Mouse (Mus musculus): ENCODE measurements around the gene Fam102a. TPM values are rescaled to one million over a fixed set of nuclear protein-coding genes. Genes with fewer than 3 reads are reported as not detected.

The Fam102a gene
- polyA plus RNA-seq, 1 experiment from 2014 or later: 21.0 TPM

GRCm38 (mm10) chr2:32535501-32535991 is 414 bp downstream of the Fam102a start:
- Histone ChIP-seq H3K27me3 (no peaks in the 10 kb centered on the region), H3K4me3 (replicated peaks) (peak overlapping the region; percentile 62), H3K4me1 (peaks cover 61% of the 10 kb centered on the region), H3K27ac (replicated peaks) (peak overlapping the region; percentile 95), H3K9me3 (replicated peaks) (no peaks in the 10 kb centered on the region), H3K36me3 (no peaks in the 10 kb centered on the region), H3K9ac (peak overlapping the region; percentile 62), H3K4me2 (replicated peaks) (peak overlapping the region; percentile 74)
- ATAC-seq (ENCODE audit: insufficient number of reproducible peaks, low FRiP score, low TSS enrichment, low read depth): peak; percentile 68
- WGBS: under 1% methylated on average over 56 of the region's 56 CpGs

- Histone ChIP-seq H3K9ac (peak overlapping the region; percentile 62), H3K4me1 (peaks cover 66% of the 10 kb centered on the region), H3K27me3 (no peaks in the 10 kb centered on the region), H3K9me3 (replicated peaks) (no peaks in the 10 kb centered on the region), H3K27ac (replicated peaks) (peak overlapping the region; percentile 95), H3K36me3 (no peaks in the 10 kb centered on the region), H3K4me3 (replicated peaks) (peak overlapping the region; percentile 62), H3K4me2 (replicated peaks) (peak overlapping the region; percentile 74)
- WGBS: under 1% methylated on average over 14 of the region's 14 CpGs
- ATAC-seq (ENCODE audit: insufficient number of reproducible peaks, low FRiP score, low TSS enrichment, low read depth): no peak
These were observed 1.0 kb downstream of the Fam102a start for GRCm38 (mm10) chr2:32536086-32536633.

GRCm38 (mm10) chr2:32536634-32537359 is 1.7 kb downstream of the Fam102a start:
- H3K36me3 ChIP-seq: no peaks in the 10 kb centered on the region
- H3K4me2 ChIP-seq (replicated peaks): peak overlapping the region; percentile 74
- H3K27me3 ChIP-seq: no peaks in the 10 kb centered on the region
- ATAC-seq (ENCODE audit: insufficient number of reproducible peaks, low FRiP score, low TSS enrichment, low read depth): no peak
- peak overlapping the region; percentile 95 for H3K27ac ChIP-seq (replicated peaks)
- peak overlapping the region; percentile 62 for H3K9ac ChIP-seq
- peaks cover 72% of the 10 kb centered on the region for H3K4me1 ChIP-seq
- WGBS: 8% methylated on average over 11 of the region's 11 CpGs
- peak overlapping the region; percentile 62 for H3K4me3 ChIP-seq (replicated peaks)
- H3K9me3 ChIP-seq (replicated peaks): no peaks in the 10 kb centered on the region

GRCm38 (mm10) chr2:32537360-32537905 is 2.3 kb downstream of the Fam102a start:
- H3K4me3 ChIP-seq (replicated peaks): peak overlapping the region; percentile 62
- 7% methylated on average over 9 of the region's 9 CpGs for WGBS
- no peaks in the 10 kb centered on the region for H3K9me3 ChIP-seq (replicated peaks)
- H3K27ac ChIP-seq (replicated peaks): peak overlapping the region; percentile 95
- no peaks in the 10 kb centered on the region for H3K36me3 ChIP-seq
- peak overlapping the region; percentile 74 for H3K4me2 ChIP-seq (replicated peaks)
- peaks cover 77% of the 10 kb centered on the region for H3K4me1 ChIP-seq
- H3K9ac ChIP-seq: peak overlapping the region; percentile 62
- ATAC-seq (ENCODE audit: insufficient number of reproducible peaks, low FRiP score, low TSS enrichment, low read depth): no peak
- no peaks in the 10 kb centered on the region for H3K27me3 ChIP-seq

- no peak for ATAC-seq (ENCODE audit: insufficient number of reproducible peaks, low FRiP score, low TSS enrichment, low read depth)
- Histone ChIP-seq H3K9me3 (replicated peaks) (no peaks in the 10 kb centered on the region), H3K4me2 (replicated peaks) (peak overlapping the region; percentile 74), H3K36me3 (no peaks in the 10 kb centered on the region), H3K9ac (peak overlapping the region; percentile 62; the same call in 1 of the 2 replicates), H3K4me3 (replicated peaks) (peak overlapping the region; percentile 62), H3K4me1 (peaks cover 82% of the 10 kb centered on the region), H3K27me3 (no peaks in the 10 kb centered on the region), H3K27ac (replicated peaks) (peak overlapping the region; percentile 95)
- 49% methylated on average over 5 of the region's 5 CpGs for WGBS
These were observed 2.8 kb downstream of the Fam102a start for GRCm38 (mm10) chr2:32537941-32538340.

GRCm38 (mm10) chr2:32538461-32538860 is 3.3 kb downstream of the Fam102a start:
- H3K27ac ChIP-seq (replicated peaks): peak overlapping the region; percentile 95
- 50% methylated on average over 4 of the region's 4 CpGs for WGBS
- H3K9me3 ChIP-seq (replicated peaks): no peaks in the 10 kb centered on the region
- peak overlapping the region; percentile 62; the same call in 1 of the 2 replicates for H3K4me3 ChIP-seq (replicated peaks)
- ATAC-seq (ENCODE audit: insufficient number of reproducible peaks, low FRiP score, low TSS enrichment, low read depth): no peak
- H3K36me3 ChIP-seq: no peaks in the 10 kb centered on the region
- H3K4me2 ChIP-seq (replicated peaks): peak overlapping the region; percentile 74
- peaks cover 84% of the 10 kb centered on the region for H3K4me1 ChIP-seq
- H3K9ac ChIP-seq: no peak overlapping the region
- no peaks in the 10 kb centered on the region for H3K27me3 ChIP-seq

- Histone ChIP-seq H3K9ac (no peak overlapping the region), H3K27me3 (no peaks in the 10 kb centered on the region), H3K4me1 (peaks cover 74% of the 10 kb centered on the region), H3K9me3 (replicated peaks) (no peaks in the 10 kb centered on the region), H3K36me3 (peaks cover under 1% of the 10 kb centered on the region; the same call in 1 of the 2 replicates), H3K27ac (replicated peaks) (peak overlapping the region; percentile 95), H3K4me2 (replicated peaks) (peak overlapping the region; percentile 8; the same call in 1 of the 2 replicates), H3K4me3 (replicated peaks) (no peak overlapping the region)
- 73% methylated on average over 14 of the region's 14 CpGs for WGBS
- no peak for ATAC-seq (ENCODE audit: insufficient number of reproducible peaks, low FRiP score, low TSS enrichment, low read depth)
These were observed 4.4 kb downstream of the Fam102a start for GRCm38 (mm10) chr2:32539452-32539981.

GRCm38 (mm10) chr2:32541333-32541908 is 6.3 kb downstream of the Fam102a start:
- H3K4me3 ChIP-seq (replicated peaks): no peak overlapping the region
- peak overlapping the region; percentile 35; the same call in 1 of the 2 replicates for H3K27ac ChIP-seq (replicated peaks)
- no peak overlapping the region for H3K9ac ChIP-seq
- no peaks in the 10 kb centered on the region for H3K9me3 ChIP-seq (replicated peaks)
- 88% methylated on average over 2 of the region's 2 CpGs for WGBS
- H3K27me3 ChIP-seq: no peaks in the 10 kb centered on the region
- H3K4me1 ChIP-seq: peaks cover 74% of the 10 kb centered on the region
- H3K4me2 ChIP-seq (replicated peaks): no peak overlapping the region
- ATAC-seq (ENCODE audit: insufficient number of reproducible peaks, low FRiP score, low TSS enrichment, low read depth): no peak
- peaks cover 6% of the 10 kb centered on the region; the same call in 1 of the 2 replicates for H3K36me3 ChIP-seq

GRCm38 (mm10) chr2:32541986-32542573 is 6.9 kb downstream of the Fam102a start:
- WGBS: 67% methylated on average over 4 of the region's 4 CpGs

GRCm38 (mm10) chr2:32543031-32543449 is 7.9 kb downstream of the Fam102a start:
- peaks cover 6% of the 10 kb centered on the region; the same call in 1 of the 2 replicates for H3K36me3 ChIP-seq
- H3K4me2 ChIP-seq (replicated peaks): no peak overlapping the region
- ATAC-seq (ENCODE audit: insufficient number of reproducible peaks, low FRiP score, low TSS enrichment, low read depth): no peak
- peaks cover 70% of the 10 kb centered on the region for H3K4me1 ChIP-seq
- H3K9ac ChIP-seq: no peak overlapping the region
- no peak overlapping the region for H3K27ac ChIP-seq (replicated peaks)
- no peak overlapping the region for H3K4me3 ChIP-seq (replicated peaks)
- H3K27me3 ChIP-seq: no peaks in the 10 kb centered on the region
- 72% methylated on average over 3 of the region's 3 CpGs for WGBS
- H3K9me3 ChIP-seq (replicated peaks): no peaks in the 10 kb centered on the region

More at GRCm38 (mm10) chr2:32541986-32542573, 6.9 kb downstream of the Fam102a start:
- H3K36me3 ChIP-seq: peaks cover 6% of the 10 kb centered on the region; the same call in 1 of the 2 replicates
- no peaks in the 10 kb centered on the region for H3K27me3 ChIP-seq
- H3K9me3 ChIP-seq (replicated peaks): no peaks in the 10 kb centered on the region
- H3K9ac ChIP-seq: no peak overlapping the region
- H3K4me1 ChIP-seq: peaks cover 70% of the 10 kb centered on the region
- no peak for ATAC-seq (ENCODE audit: insufficient number of reproducible peaks, low FRiP score, low TSS enrichment, low read depth)
- H3K4me3 ChIP-seq (replicated peaks): no peak overlapping the region
- H3K27ac ChIP-seq (replicated peaks): peak overlapping the region; percentile 35; the same call in 1 of the 2 replicates
- H3K4me2 ChIP-seq (replicated peaks): no peak overlapping the region
